Mouse (Mus musculus): ENCODE measurements around the gene Slc34a3. TPM values are rescaled to one million over a fixed set of nuclear protein-coding genes. Genes with fewer than 3 reads are reported as not detected.
A peak's percentile ranks its signal among the peaks of the same experiment; 100 is the strongest.

Slc34a3 gene
- polyA plus RNA-seq, 1 experiment from 2014 or later = not detected

- Histone ChIP-seq H3K9ac (replicated peaks) (peak overlapping the region; percentile 60), H3K36me3 (no peaks in the 10 kb centered on the region), H3K4me3 (replicated peaks) (peak overlapping the region; percentile 45), H3K4me2 (peak overlapping the region; percentile 82), H3K27me3 (replicated peaks) (no peaks in the 10 kb centered on the region), H3K9me3 (replicated peaks) (no peaks in the 10 kb centered on the region), H3K4me1 (peaks cover 51% of the 10 kb centered on the region), H3K27ac (replicated peaks) (peak overlapping the region; percentile 84)
- peak; percentile 76 for ATAC-seq (ENCODE audit: low FRiP score)
- WGBS = under 1% methylated on average over 61 of the region's 64 CpGs
Measured at GRCm38 (mm10) chr2:25185625-25186574, 48.3 kb downstream of the Slc34a3 start.

- H3K9me3 ChIP-seq (replicated peaks) = no peaks in the 10 kb centered on the region
- no peaks in the 10 kb centered on the region for H3K36me3 ChIP-seq
- ATAC-seq (ENCODE audit: low FRiP score) = no peak
- WGBS = 90% methylated on average over 7 of the region's 7 CpGs
- peaks cover 61% of the 10 kb centered on the region for H3K4me1 ChIP-seq
- H3K4me3 ChIP-seq (replicated peaks) = no peak overlapping the region
- no peak overlapping the region for H3K4me2 ChIP-seq
- no peaks in the 10 kb centered on the region; the same call in 1 of the 2 replicates for H3K27me3 ChIP-seq (replicated peaks)
- H3K9ac ChIP-seq (replicated peaks) = no peak overlapping the region
- no peak overlapping the region for H3K27ac ChIP-seq (replicated peaks)
Measured at GRCm38 (mm10) chr2:25184496-25184895, 49.7 kb downstream of the Slc34a3 start.

GRCm38 (mm10) chr2:25183336-25183735 is 50.8 kb downstream of the Slc34a3 start:
- H3K4me1 ChIP-seq = peaks cover 70% of the 10 kb centered on the region
- no peaks in the 10 kb centered on the region for H3K9me3 ChIP-seq (replicated peaks)
- no peaks in the 10 kb centered on the region; the same call in 1 of the 2 replicates for H3K27me3 ChIP-seq (replicated peaks)
- H3K4me3 ChIP-seq (replicated peaks) = peak overlapping the region; percentile 62
- H3K27ac ChIP-seq (replicated peaks) = no peak overlapping the region
- peak overlapping the region; percentile 89 for H3K4me2 ChIP-seq
- no peaks in the 10 kb centered on the region for H3K36me3 ChIP-seq
- H3K9ac ChIP-seq (replicated peaks) = no peak overlapping the region
- ATAC-seq (ENCODE audit: low FRiP score) = no peak
- WGBS = 38% methylated on average over 2 of the region's 2 CpGs

DNA sequence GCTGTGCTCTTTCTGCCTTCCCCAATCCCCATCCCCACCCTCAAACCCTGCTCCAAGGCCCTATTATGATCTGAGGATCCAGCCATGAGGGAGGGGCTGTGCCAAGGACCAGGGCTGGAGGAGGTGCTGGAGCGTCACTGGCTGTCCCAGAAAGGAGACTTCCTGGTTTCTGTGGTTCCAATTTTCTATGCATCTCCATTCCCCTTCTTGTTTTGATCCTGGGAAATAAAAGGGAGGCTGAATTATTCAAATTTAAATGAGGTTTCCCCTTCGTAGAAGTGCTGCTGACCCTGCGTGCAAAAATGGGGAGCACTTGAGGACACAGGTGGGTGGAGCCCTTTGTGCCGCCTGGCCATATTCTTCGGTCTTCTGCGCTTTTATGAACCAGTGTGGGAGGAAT is 51.5 kb downstream of the Slc34a3 start:
- Histone ChIP-seq H3K9ac (replicated peaks) (peak overlapping the region; percentile 26; the same call in 1 of the 2 replicates), H3K27ac (replicated peaks) (0 out of 2 replicates have a peak overlapping the region, but pooled peaks have one; percentile 11), H3K27me3 (replicated peaks) (no peaks in the 10 kb centered on the region; the same call in 1 of the 2 replicates), H3K4me3 (replicated peaks) (peak overlapping the region; percentile 62), H3K4me1 (peaks cover 77% of the 10 kb centered on the region), H3K36me3 (no peaks in the 10 kb centered on the region), H3K9me3 (replicated peaks) (no peaks in the 10 kb centered on the region), H3K4me2 (peak overlapping the region; percentile 89)
- no peak for ATAC-seq (ENCODE audit: low FRiP score)
- 7% methylated on average over 6 of the region's 6 CpGs for WGBS

GRCm38 (mm10) chr2:25181891-25182397 is 52.2 kb downstream of the Slc34a3 start:
- H3K9me3 ChIP-seq (replicated peaks) = no peaks in the 10 kb centered on the region
- H3K4me1 ChIP-seq = peaks cover 84% of the 10 kb centered on the region
- H3K4me3 ChIP-seq (replicated peaks) = peak overlapping the region; percentile 62
- peak overlapping the region; percentile 81 for H3K27ac ChIP-seq (replicated peaks)
- no peaks in the 10 kb centered on the region; the same call in 1 of the 2 replicates for H3K27me3 ChIP-seq (replicated peaks)
- peak overlapping the region; percentile 89 for H3K4me2 ChIP-seq
- peak overlapping the region; percentile 57 for H3K9ac ChIP-seq (replicated peaks)
- 0% methylated on average over 17 of the region's 17 CpGs for WGBS
- H3K36me3 ChIP-seq = no peaks in the 10 kb centered on the region
- ATAC-seq (ENCODE audit: low FRiP score) = no peak

GRCm38 (mm10) chr2:25180973-25181890 is 52.9 kb downstream of the Slc34a3 start:
- under 1% methylated on average over 100 of the region's 100 CpGs for whole genome bisulfite sequencing
- Histone ChIP-seq H3K4me2 (peak overlapping the region; percentile 89), H3K9me3 (replicated peaks) (no peaks in the 10 kb centered on the region), H3K27me3 (replicated peaks) (no peaks in the 10 kb centered on the region; the same call in 1 of the 2 replicates), H3K4me3 (replicated peaks) (peak overlapping the region; percentile 62), H3K4me1 (peaks cover 87% of the 10 kb centered on the region), H3K27ac (replicated peaks) (peak overlapping the region; percentile 81), H3K9ac (replicated peaks) (peak overlapping the region; percentile 57), H3K36me3 (no peaks in the 10 kb centered on the region)
- ATAC-seq (ENCODE audit: low FRiP score) = peak; percentile 42

DNA sequence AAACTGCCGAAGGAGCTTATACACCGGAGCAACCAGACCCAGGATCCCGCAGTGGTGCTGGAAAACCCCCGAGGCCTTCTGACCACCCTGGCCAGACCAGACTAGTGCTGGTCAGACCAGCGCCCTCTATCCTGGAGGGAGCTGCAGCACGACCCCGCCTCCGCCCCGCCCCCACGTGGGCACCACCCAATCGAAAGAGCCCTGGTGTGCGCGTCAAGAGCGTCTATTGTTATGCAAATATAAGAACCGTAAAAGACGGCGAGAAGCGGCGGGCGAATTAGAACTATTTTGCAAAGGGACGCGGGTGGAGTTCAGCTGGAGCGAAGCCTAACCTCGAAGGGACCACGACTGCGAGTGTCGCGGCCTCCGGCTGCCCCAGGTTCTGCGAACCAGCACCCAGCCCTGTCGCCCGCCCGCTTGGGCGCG is 53.7 kb downstream of the Slc34a3 start, which contains the start of gene Nrarp:
Gene Nrarp, plus strand, starts transcription at position 281 of the 426 bp plus-strand sequence.
- peak within 1 kb of the TSS; percentile 89 for H3K4me2 ChIP-seq
- WGBS = under 1% methylated on average over 33 of the region's 35 CpGs
- H3K27ac ChIP-seq (replicated peaks) = peak within 1 kb of the TSS; percentile 81
- peak within 1 kb of the TSS; percentile 57 for H3K9ac ChIP-seq (replicated peaks)
- H3K4me3 ChIP-seq (replicated peaks) = peak within 1 kb of the TSS; percentile 62
- no peaks in the 10 kb centered on the region for H3K36me3 ChIP-seq
- H3K9me3 ChIP-seq (replicated peaks) = no peaks in the 10 kb centered on the region
- ATAC-seq (ENCODE audit: low FRiP score) = peak; percentile 90
- H3K4me1 ChIP-seq = peaks cover 86% of the 10 kb centered on the region
- no peaks in the 10 kb centered on the region; the same call in 1 of the 2 replicates for H3K27me3 ChIP-seq (replicated peaks)

GRCm38 (mm10) chr2:25179566-25180217 is 54.5 kb downstream of the Slc34a3 start:
- 18% methylated on average over 15 of the region's 15 CpGs for WGBS

More at GRCm38 (mm10) chr2:25179566-25180217, 54.5 kb downstream of the Slc34a3 start:
- H3K9ac ChIP-seq (replicated peaks) = 0 out of 2 replicates have a peak overlapping the region, but pooled peaks have one; percentile 30
- ATAC-seq (ENCODE audit: low FRiP score) = no peak
- H3K4me1 ChIP-seq = peaks cover 79% of the 10 kb centered on the region
- H3K27ac ChIP-seq (replicated peaks) = peak overlapping the region; percentile 81
- no peaks in the 10 kb centered on the region for H3K9me3 ChIP-seq (replicated peaks)
- peak overlapping the region; percentile 89 for H3K4me2 ChIP-seq
- no peaks in the 10 kb centered on the region for H3K36me3 ChIP-seq
- H3K27me3 ChIP-seq (replicated peaks) = no peaks in the 10 kb centered on the region; the same call in 1 of the 2 replicates
- H3K4me3 ChIP-seq (replicated peaks) = peak overlapping the region; percentile 62
